Mouse (Mus musculus): ENCODE results near the gene Hpd. TPM values are rescaled to one million over a fixed set of nuclear protein-coding genes. Genes with fewer than 3 reads are reported as not detected.
"Not testable (repeated sequence)": the region's sequence is repeated elsewhere in the genome, so short reads cannot be mapped to it uniquely, and the experiment has no call there.

Gene Hpd
- total and polyA plus RNA-seq, 3 experiments, result 0.20 TPM; not detected in 2

DNA sequence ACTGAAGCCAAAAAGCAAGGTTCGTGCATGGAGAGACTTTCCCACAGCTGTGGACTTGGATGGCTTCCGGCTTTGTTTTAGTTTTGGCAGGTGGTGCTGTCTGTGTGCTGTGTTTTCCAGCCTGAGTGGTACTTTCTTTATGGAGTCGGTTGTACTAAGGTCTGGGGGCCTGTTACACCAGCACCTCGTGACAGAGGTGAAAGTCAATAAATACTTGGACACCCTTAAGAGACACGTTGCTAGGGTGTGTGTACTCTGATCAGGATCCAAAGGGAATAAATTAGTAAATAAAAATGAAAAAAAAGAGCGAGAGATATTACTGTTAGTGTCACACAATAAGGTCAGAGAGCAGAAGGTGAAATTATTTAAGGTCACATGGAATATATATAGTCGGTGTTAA is 44.3 kb upstream of the Hpd start:
- peaks cover 0 to 13% of the 10 kb centered on the region in 2 experiments for H3K36me3 ChIP-seq (replicated peaks in 1 of 2; ENCODE audit: control insufficient read depth in 1 of 2, insufficient read depth in 1 of 2, low read length in 1 of 2)
- H3K27me3 ChIP-seq (replicated peaks), result no peaks in the 10 kb centered on the region
- H3K4me1 ChIP-seq (ENCODE audit: control insufficient read depth in 1 of 2, insufficient read depth in 2 of 2), result peaks cover 0 to 21% of the 10 kb centered on the region in 2 experiments; a peak in 3 of 4 replicates
- DNase-seq (ENCODE audit: extremely low read depth), result no peak
- no peak overlapping the region for H3K4me2 ChIP-seq (ENCODE audit: insufficient read depth, low read depth, poor library complexity, severe bottlenecking)
- H3K27ac ChIP-seq (ENCODE audit: insufficient read depth, low read depth), result no peak overlapping the region
- dilution Hi-C loops (cut with MboI; ENCODE audit: extremely low pct_ligation_motif_present, extremely low pct_unique_long_range_greater_than_20kb, low sequenced_read_pairs), result no loop called here
- in situ Hi-C loops (cut with MboI; ENCODE audit: low pct_ligation_motif_present, low pct_unique_long_range_greater_than_20kb, low sequenced_read_pairs), result loop anchor here (5.0 kb wide), 1 partner anchor 35 kb away; no protein-coding TSS in a partner anchor
- TF ChIP-seq E2F4 (IDR thresholded peaks at IDR 0.05; ENCODE audit: insufficient replicate concordance, low read depth, low read length), result no peak
- TF ChIP-seq MAFK (IDR thresholded peaks at IDR 0.05; ENCODE audit: insufficient replicate concordance, low read length), result no peak
- TF ChIP-seq CTCF (conservative IDR thresholded peaks at IDR 0.05 in 1 of 2, IDR thresholded peaks at IDR 0.05 in 1 of 2; ENCODE audit: low read depth in 2 of 2, low read length in 2 of 2), result no peak
- TF ChIP-seq RAD21 (IDR thresholded peaks at IDR 0.05; ENCODE audit: low read depth, low read length), result no peak
- no peak for TF ChIP-seq TBP (conservative IDR thresholded peaks at IDR 0.05; ENCODE audit: low read depth, low read length)
- TF ChIP-seq SIN3A (IDR thresholded peaks at IDR 0.05; ENCODE audit: low read length), result no peak
- no peak for TF ChIP-seq IRF4 (IDR thresholded peaks at IDR 0.05; ENCODE audit: low read depth, low read length)
- TF ChIP-seq MEF2A (IDR thresholded peaks at IDR 0.05; ENCODE audit: borderline replicate concordance, low read depth, low read length), result no peak
- no peak for TF ChIP-seq USF2 (conservative IDR thresholded peaks at IDR 0.05; ENCODE audit: low read depth, low read length)
- no peak for TF ChIP-seq GABPA (IDR thresholded peaks at IDR 0.05; ENCODE audit: insufficient replicate concordance, low read depth, low read length)
- H3K9me3 ChIP-seq (replicated peaks; ENCODE audit: low read length), result no peaks in the 10 kb centered on the region
- no peak overlapping the region for H3K4me3 ChIP-seq (replicated peaks in 1 of 3; ENCODE audit: low read depth in 2 of 3, low read length in 2 of 3, poor library complexity in 1 of 3)
- no peak overlapping the region for H3K9ac ChIP-seq (ENCODE audit: insufficient read depth, low read depth)
- H3K79me2 ChIP-seq (replicated peaks; ENCODE audit: control insufficient read depth, extremely low read depth, insufficient read depth, poor library complexity, severe bottlenecking), result peaks cover 5% of the 10 kb centered on the region; the same call in 1 of the 2 replicates

DNA sequence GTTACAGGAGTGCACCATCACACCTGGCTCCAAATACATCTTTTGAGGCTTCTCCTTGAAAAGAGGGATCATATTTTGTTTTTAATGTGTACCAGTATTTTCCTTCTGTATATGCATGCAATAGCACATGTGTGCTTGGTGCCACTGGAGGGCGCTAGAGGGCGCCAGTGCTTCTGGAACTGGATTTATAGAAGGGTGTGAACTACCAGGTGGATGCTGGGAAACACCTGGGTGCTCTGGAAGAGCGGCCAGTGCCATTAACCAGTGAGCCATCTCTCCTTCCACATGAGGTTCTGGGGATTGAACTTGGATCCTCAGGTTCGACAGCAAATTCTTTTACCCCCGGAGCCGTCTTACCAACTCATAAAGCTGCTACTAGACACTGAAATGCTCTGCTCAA is 41.3 kb upstream of the Hpd start:
- H3K4me3 ChIP-seq (replicated peaks in 1 of 3; ENCODE audit: low read depth in 2 of 3, low read length in 2 of 3, poor library complexity in 1 of 3); H3K9me3 ChIP-seq (replicated peaks; ENCODE audit: low read length); H3K79me2 ChIP-seq (replicated peaks; ENCODE audit: control insufficient read depth, extremely low read depth, insufficient read depth, poor library complexity, severe bottlenecking); dilution Hi-C loops (cut with MboI; ENCODE audit: extremely low pct_ligation_motif_present, extremely low pct_unique_long_range_greater_than_20kb, low sequenced_read_pairs); DNase-seq (ENCODE audit: extremely low read depth); H3K36me3 ChIP-seq (replicated peaks in 1 of 2; ENCODE audit: control insufficient read depth in 1 of 2, insufficient read depth in 1 of 2, low read length in 1 of 2); H3K4me2 ChIP-seq (ENCODE audit: insufficient read depth, low read depth, poor library complexity, severe bottlenecking); in situ Hi-C loops (cut with MboI; ENCODE audit: low pct_ligation_motif_present, low pct_unique_long_range_greater_than_20kb, low sequenced_read_pairs); H3K9ac ChIP-seq (ENCODE audit: insufficient read depth, low read depth); H3K27me3 ChIP-seq (replicated peaks); H3K27ac ChIP-seq (ENCODE audit: insufficient read depth, low read depth); H3K4me1 ChIP-seq (ENCODE audit: control insufficient read depth in 1 of 2, insufficient read depth in 2 of 2): not testable (repeated sequence)
- peak; percentile 3 to 12; a peak in 1 of 4 replicates for TF ChIP-seq CTCF (conservative IDR thresholded peaks at IDR 0.05 in 1 of 2, IDR thresholded peaks at IDR 0.05 in 1 of 2; ENCODE audit: low read depth in 2 of 2, low read length in 2 of 2)

DNA sequence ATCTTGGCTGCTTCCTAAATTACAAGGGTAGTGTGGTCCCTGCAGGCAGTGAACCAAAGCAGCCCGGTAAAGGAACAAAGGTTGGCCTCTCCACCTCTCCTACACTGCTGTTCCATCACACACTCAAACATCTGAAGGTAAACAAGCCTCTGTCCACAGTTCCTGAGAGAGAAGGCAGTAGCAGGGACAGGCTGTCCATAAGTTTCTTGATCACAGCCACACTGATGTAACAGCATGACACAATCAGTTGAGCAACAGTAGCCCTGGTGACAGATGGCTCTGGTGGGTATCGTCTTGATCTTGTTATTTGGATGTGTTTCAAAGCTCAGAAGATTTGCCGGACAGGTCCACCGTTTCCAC is 40.5 kb upstream of the Hpd start:
- no peak for TF ChIP-seq RCOR1 (conservative IDR thresholded peaks at IDR 0.05; ENCODE audit: low read depth, low read length)
- no peak for TF ChIP-seq ETS1 (conservative IDR thresholded peaks at IDR 0.05; ENCODE audit: low read depth, low read length)
- TF ChIP-seq MAFK (IDR thresholded peaks at IDR 0.05; ENCODE audit: insufficient replicate concordance, low read length), result no peak
- no peak for TF ChIP-seq GABPA (IDR thresholded peaks at IDR 0.05; ENCODE audit: insufficient replicate concordance, low read depth, low read length)
- no peak for TF ChIP-seq NRF1 (IDR thresholded peaks at IDR 0.05; ENCODE audit: low read depth, low read length)
- no peak for TF ChIP-seq RAD21 (IDR thresholded peaks at IDR 0.05; ENCODE audit: low read depth, low read length)
- TF ChIP-seq MYC (IDR thresholded peaks at IDR 0.05; ENCODE audit: low read depth, low read length), result no peak
- no peak for TF ChIP-seq TBP (conservative IDR thresholded peaks at IDR 0.05; ENCODE audit: low read depth, low read length)
- no peak for TF ChIP-seq ZMIZ1 (IDR thresholded peaks at IDR 0.05; ENCODE audit: low read depth, low read length)
- no peak for TF ChIP-seq KAT2A (IDR thresholded peaks at IDR 0.05; ENCODE audit: insufficient replicate concordance, low read length)
- TF ChIP-seq USF1 (IDR thresholded peaks at IDR 0.05; ENCODE audit: low read depth, low read length), result no peak
- no peak for TF ChIP-seq E2F4 (IDR thresholded peaks at IDR 0.05; ENCODE audit: insufficient replicate concordance, low read depth, low read length)
- no peak for TF ChIP-seq EP300 (IDR thresholded peaks at IDR 0.05; ENCODE audit: low read length)
- no peak for TF ChIP-seq BHLHE40 (IDR thresholded peaks at IDR 0.05; ENCODE audit: low read depth, low read length)
- TF ChIP-seq MAX (IDR thresholded peaks at IDR 0.05; ENCODE audit: low read length), result no peak
- TF ChIP-seq IRF4 (IDR thresholded peaks at IDR 0.05; ENCODE audit: low read depth, low read length), result no peak
- no peak for TF ChIP-seq CHD1 (IDR thresholded peaks at IDR 0.05; ENCODE audit: low read depth, low read length)
- TF ChIP-seq UBTF (IDR thresholded peaks at IDR 0.05; ENCODE audit: low read depth, low read length), result no peak
- no peak for TF ChIP-seq ELF1 (IDR thresholded peaks at IDR 0.05; ENCODE audit: low read depth, low read length)
- no peak for TF ChIP-seq SMC3 (IDR thresholded peaks at IDR 0.05; ENCODE audit: low read depth, low read length)
- Histone ChIP-seq H3K4me2 (ENCODE audit: insufficient read depth, low read depth, poor library complexity, severe bottlenecking) (no peak overlapping the region), H3K4me3 (replicated peaks in 1 of 3; ENCODE audit: low read depth in 2 of 3, low read length in 2 of 3, poor library complexity in 1 of 3) (no peak overlapping the region), H3K9me3 (replicated peaks; ENCODE audit: low read length) (peaks cover 2% of the 10 kb centered on the region), H3K27ac (ENCODE audit: insufficient read depth, low read depth) (no peak overlapping the region), H3K4me1 (ENCODE audit: control insufficient read depth in 1 of 2, insufficient read depth in 2 of 2) (peaks cover 0 to 6% of the 10 kb centered on the region in 2 experiments; a peak in 2 of 4 replicates), H3K36me3 (replicated peaks in 1 of 2; ENCODE audit: control insufficient read depth in 1 of 2, insufficient read depth in 1 of 2, low read length in 1 of 2) (no peaks in the 10 kb centered on the region), H3K79me2 (replicated peaks; ENCODE audit: control insufficient read depth, extremely low read depth, insufficient read depth, poor library complexity, severe bottlenecking) (no peaks in the 10 kb centered on the region), H3K9ac (ENCODE audit: insufficient read depth, low read depth) (no peak overlapping the region), H3K27me3 (replicated peaks) (no peaks in the 10 kb centered on the region)
- in situ Hi-C loops (cut with MboI; ENCODE audit: low pct_ligation_motif_present, low pct_unique_long_range_greater_than_20kb, low sequenced_read_pairs) (no loop called here), dilution Hi-C loops (cut with MboI; ENCODE audit: extremely low pct_ligation_motif_present, extremely low pct_unique_long_range_greater_than_20kb, low sequenced_read_pairs) (no loop called here)
- DNase-seq (ENCODE audit: extremely low read depth), result no peak

Measured in CH12.LX (cell line).